Mouse (Mus musculus) kidney, postnatal 14 days (tissue): ENCODE measurements around the gene Baz2b.
"Not testable (repeated sequence)": the region's sequence is repeated elsewhere in the genome, so short reads cannot be mapped to it uniquely, and the experiment has no call there.

ENCODE experiments used
- DNase-seq: peaks from one replicate; pipeline ENCODE4 v3.0.0; 2022; ENCODE audit warnings: mixed read lengths

Baz2b gene

DNA sequence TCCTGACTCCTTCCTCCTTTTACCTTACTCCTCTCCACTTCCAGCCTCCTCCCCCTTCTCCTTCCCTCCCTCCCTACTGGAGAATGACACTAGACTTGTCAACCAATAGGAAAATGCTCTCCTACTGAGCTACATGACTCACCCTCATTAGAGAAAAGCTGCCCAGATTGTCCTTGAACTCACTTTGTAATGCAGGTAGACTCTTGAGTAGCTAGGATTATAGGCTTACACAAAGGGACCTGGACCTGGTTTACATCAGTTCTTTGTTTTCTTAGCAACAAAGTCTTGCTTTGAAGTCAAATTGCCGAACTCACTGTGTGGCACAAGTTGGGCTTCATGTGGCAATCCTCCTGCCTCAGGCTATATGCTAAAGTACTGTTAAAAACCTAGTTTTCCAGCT, 12.8 kb downstream of the Baz2b start:
- DNase-seq: no peak

DNA sequence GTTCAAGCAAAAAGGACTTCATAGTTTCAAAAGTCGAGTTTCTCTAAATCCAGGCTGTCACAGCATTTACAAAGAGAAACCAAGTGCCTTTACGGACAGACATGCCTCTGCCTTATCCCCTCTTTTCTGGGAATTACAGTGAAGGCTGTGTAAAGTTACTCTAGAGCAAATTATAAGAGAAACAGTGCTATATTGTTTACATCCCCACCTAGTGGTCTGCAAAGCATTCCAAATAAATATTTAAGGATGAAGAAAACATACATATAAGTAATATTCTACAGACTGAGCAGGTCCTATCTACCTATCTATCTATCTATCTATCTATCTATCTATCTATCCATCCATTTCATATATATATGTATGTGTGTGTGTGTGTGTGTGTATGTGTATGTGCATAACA, 27.9 kb downstream of the Baz2b start:
- DNase-seq: no peak

DNA sequence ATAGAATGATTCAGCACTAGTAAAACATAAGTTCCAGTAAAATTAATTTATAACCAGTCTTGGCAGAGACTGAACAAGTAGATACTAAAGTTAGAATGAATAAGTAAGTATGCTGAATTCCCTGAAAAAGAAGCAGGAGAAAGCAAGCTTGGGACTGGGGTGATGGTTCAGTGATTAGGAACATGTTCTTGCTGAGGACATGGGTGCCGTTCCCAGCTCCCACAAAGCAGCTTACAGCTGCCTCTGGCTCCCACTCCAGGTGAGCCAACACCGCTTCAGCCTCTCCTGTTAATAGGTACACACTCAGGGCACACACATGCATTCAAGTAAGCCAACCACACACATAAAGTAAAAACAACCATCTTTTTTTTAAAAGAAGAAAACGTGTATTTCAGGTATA, 32.1 kb downstream of the Baz2b start:
- DNase-seq: peak; percentile 32

- no peak for DNase-seq
Measured at GRCm38 (mm10) chr2:60176087-60176486, 33.6 kb downstream of the Baz2b start.

- no peak for DNase-seq
Measured at GRCm38 (mm10) chr2:60175078-60175477, 34.6 kb downstream of the Baz2b start.

GRCm38 (mm10) chr2:60173595-60173994, 36.0 kb downstream of the Baz2b start:
- no peak for DNase-seq

- no peak for DNase-seq
Measured at GRCm38 (mm10) chr2:60173190-60173589, 36.4 kb downstream of the Baz2b start.

GRCm38 (mm10) chr2:60172531-60172914, 37.1 kb downstream of the Baz2b start:
- no peak for DNase-seq

- peak; percentile 53 for DNase-seq
Measured at GRCm38 (mm10) chr2:60171786-60172530, 37.7 kb downstream of the Baz2b start.

GRCm38 (mm10) chr2:60166878-60167277, 42.8 kb downstream of the Baz2b start:
- no peak for DNase-seq

DNA sequence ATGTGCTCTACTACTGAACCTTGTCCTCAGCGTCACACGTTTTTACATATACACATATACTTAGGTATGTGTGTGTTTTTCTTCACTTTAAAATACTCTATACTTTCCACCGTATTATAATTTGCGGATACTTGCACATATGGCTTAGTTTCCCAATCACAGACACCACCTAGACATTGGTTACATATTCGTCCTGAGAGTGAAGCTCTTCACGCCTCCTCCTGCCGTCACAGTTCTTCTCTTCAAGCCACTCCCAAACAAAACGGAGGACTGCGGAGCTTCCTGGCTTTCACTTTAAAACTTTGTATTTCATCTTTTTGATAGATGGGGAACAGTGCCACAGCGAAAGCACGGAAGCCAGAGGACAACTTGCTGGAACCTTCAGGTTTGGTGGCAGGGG, 44.0 kb downstream of the Baz2b start:
- DNase-seq: no peak

- DNase-seq: no peak
Measured at GRCm38 (mm10) chr2:60163744-60164143, 45.9 kb downstream of the Baz2b start.

GRCm38 (mm10) chr2:60152481-60152880, 57.2 kb downstream of the Baz2b start:
- no peak for DNase-seq

GRCm38 (mm10) chr2:60148651-60149050, 61.0 kb downstream of the Baz2b start:
- DNase-seq: no peak

DNA sequence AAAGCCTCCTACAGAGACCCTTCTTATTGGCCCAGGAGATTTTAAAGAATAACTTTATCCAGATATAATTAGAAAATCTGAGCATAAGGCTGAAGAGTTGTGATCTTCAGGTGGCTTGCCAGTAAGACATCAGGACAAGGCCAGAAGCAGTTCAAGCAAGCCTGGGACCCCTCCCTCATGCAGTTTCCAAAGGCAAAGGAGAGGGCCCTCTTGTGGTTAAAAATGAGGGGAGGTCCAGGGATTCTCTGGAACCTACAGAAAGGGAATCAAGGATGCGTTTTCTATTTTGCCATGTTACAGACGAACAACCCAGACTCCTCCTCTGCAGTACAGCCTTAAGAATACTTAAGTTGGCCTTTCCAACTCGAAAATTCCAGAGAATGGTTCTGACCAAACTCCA, 62.2 kb downstream of the Baz2b start:
- DNase-seq: no peak

DNA sequence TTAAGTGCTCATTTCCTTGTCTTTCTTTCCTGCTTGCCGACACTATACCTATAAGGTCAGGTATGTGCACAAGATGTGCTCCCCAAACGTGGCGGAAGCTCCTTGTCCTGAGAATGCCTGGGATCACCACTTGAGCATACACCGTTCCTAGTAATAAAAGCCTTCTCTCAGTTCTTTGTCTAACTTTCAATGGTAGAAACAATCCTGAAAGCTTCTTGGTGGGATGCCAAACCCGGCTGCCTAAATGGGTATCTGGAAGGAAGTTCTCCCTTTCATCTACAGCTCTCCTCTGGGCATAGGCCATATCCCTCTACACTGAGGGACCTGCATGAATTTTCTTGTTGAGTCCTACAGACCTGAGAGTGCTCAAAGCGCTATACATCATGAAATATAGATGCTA, 63.9 kb downstream of the Baz2b start:
- DNase-seq: peak; percentile 39

DNA sequence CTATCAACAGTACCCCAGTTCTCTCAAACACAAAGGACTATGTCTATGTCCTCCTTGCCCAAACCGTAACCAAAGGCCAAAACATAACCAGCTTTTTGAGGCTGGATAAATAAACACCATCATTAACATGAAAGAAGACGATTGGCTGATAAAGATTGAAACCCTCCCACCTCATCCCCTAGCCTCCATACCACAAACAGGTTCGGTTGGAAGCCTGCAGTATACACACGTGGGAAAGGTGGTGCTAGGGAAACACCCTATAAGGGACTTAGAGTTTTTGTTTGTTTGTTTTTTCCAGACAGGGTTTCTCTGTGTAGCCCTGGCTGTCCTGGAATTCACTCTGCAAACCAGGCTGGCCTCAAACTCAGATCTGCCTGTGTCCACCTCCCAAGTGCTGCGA, 66.3 kb downstream of the Baz2b start:
- DNase-seq: no peak

DNA sequence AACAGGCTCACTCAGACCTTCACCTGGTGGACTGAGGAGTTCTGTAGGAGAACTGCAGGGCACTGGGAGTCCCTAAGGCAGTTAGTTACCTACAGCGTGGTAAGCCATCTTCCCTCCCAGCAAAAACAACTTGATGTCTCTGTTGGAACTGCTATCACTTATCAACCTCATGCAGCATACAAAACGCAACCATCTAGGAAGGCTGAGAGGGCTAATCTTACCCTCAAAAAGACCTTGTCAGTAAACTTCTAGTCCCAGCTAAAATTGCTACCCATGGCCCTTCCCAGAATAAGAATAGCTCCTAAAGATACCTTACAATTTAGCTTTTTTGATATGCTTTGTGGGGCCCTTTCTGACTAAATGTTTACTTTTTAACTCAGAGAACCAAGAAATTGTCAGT, 67.4 kb downstream of the Baz2b start:
- DNase-seq: no peak

GRCm38 (mm10) chr2:60138751-60139162, 70.9 kb downstream of the Baz2b start:
- no peak for DNase-seq

- DNase-seq: no peak
Measured at GRCm38 (mm10) chr2:60135796-60136195, 73.8 kb downstream of the Baz2b start.

DNA sequence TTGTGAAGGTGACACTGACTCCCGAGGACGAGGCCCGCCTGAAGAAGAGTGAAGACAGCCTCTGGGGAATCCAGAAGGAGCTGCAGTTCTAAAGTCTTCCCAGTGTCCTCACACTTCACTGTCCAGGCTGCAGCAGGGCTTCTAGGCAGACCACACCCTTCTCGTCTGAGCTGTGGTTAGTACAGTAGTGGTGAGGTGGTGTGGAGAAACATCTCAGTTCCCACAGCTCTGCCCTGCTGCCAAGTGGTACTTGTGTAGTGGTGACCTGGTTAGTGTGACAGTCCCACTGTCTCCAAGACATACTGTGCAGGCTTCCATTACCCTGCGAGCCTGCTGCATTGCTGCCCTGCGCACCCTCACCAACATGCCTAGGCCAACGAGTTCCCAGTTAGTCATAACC, 74.7 kb downstream of the Baz2b start:
- DNase-seq: not testable (repeated sequence)

- DNase-seq: no peak
Measured at GRCm38 (mm10) chr2:60133072-60133471, 76.6 kb downstream of the Baz2b start.

GRCm38 (mm10) chr2:60132269-60133042, 77.2 kb downstream of the Baz2b start:
- DNase-seq: no peak

DNA sequence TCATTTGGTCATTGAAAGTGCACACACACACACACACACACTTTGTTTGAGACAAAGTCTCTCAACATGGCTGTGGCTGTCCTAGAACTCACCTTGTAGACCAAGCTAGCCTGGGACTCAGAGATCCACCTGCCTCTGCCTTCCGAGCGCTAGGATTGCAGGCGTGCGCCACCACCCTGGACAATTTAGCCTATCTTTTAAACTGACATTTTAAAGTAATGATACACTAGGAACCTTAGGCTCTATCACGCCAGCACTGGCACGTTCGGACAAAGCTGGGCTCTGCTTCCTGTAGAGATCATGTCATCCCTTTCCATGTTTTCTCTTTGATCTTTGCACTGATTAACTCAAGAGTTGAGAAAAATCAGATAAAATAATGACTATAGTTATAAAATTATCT, 81.0 kb downstream of the Baz2b start:
- no peak for DNase-seq
